In genomic region chr13:110018431-110018901, GRCm38 (mm10) we compare ENCODE assay signal across 9 mouse cellular contexts.
DNase-seq lines count a peak whose midpoint lies in the region; ATAC-seq and TF ChIP-seq lines count a peak whose summit lies in the region.
"Had no signal": no experiment of that assay in that cellular context is flagged by ENCODE, and none has a peak within 500 bp of the region (broad histone marks: within the 10 kb centered on the region; RNA-seq: fewer than 3 reads in every experiment).

No protein-coding gene starts in this region.

- peak overlapping the region; percentile 80 for H3K4me2 ChIP-seq in forebrain, postnatal 0 days (ENCODE audit: low read depth)
- H3K4me2 ChIP-seq in lung, embryonic 14.5 days = peak overlapping the region; percentile 69

- H3K9ac ChIP-seq in forebrain, postnatal 0 days = peak overlapping the region; percentile 57
- H3K9ac ChIP-seq in lung, embryonic 14.5 days = peak overlapping the region; percentile 27

- peak overlapping the region; percentile 73 for H3K27ac ChIP-seq in forebrain, postnatal 0 days (ENCODE audit: low read depth, low read length)
- H3K27ac ChIP-seq in lung, embryonic 14.5 days (ENCODE audit: low read depth) = no peak overlapping the region
- peak overlapping the region; percentile 95 for H3K27ac ChIP-seq in olfactory bulb, adult 2 months (ENCODE audit: insufficient read depth, low read depth, low read length)
- H3K27ac ChIP-seq: macrophage had no signal

- TF ChIP-seq CTCF in forebrain, postnatal 0 days (IDR thresholded peaks at IDR 0.05; ENCODE audit: low read depth) = peak; percentile 87
- peak; percentile 81 for TF ChIP-seq CTCF in lung, embryonic 14.5 days (IDR thresholded peaks at IDR 0.05; ENCODE audit: low read depth)
- TF ChIP-seq CTCF in olfactory bulb, adult 2 months (IDR thresholded peaks at IDR 0.05; ENCODE audit: insufficient read depth, low read depth, low read length) = peak; percentile 77

- ATAC-seq in forebrain, postnatal 0 days = peak; percentile 89
- ATAC-seq in hematopoietic stem cell, adult 5-6 weeks (replicated peaks in 1 of 2; ENCODE audit: insufficient read depth in 1 of 2, low FRiP score in 2 of 2, low TSS enrichment in 1 of 2, low read depth in 1 of 2, poor library complexity in 2 of 2, severe bottlenecking in 2 of 2) = peak; percentile 93
- ATAC-seq in lung, embryonic 14.5 days (ENCODE audit: insufficient read depth) = peak; percentile 64

- H3K9me3 ChIP-seq in forebrain, postnatal 0 days (ENCODE audit: low read length) = no peaks in the 10 kb centered on the region
- no peaks in the 10 kb centered on the region for H3K9me3 ChIP-seq in lung, embryonic 14.5 days (ENCODE audit: low read depth, low read length)

- TF ChIP-seq POLR2A in olfactory bulb, adult 2 months (IDR thresholded peaks at IDR 0.05; ENCODE audit: insufficient read depth, low read depth, low read length) = no peak

- under 1% methylated on average over 17 of the region's 17 CpGs for WGBS in forebrain, postnatal 0 days
- under 1% methylated on average over 17 of the region's 17 CpGs for WGBS in lung, embryonic 14.5 days
- WGBS in olfactory bulb, adult 2 months = 0% methylated on average over 17 of the region's 17 CpGs

- peaks cover 11% of the 10 kb centered on the region; the same call in 1 of the 2 replicates for H3K4me1 ChIP-seq in forebrain, postnatal 0 days (ENCODE audit: insufficient read depth)
- H3K4me1 ChIP-seq in lung, embryonic 14.5 days (ENCODE audit: insufficient read depth) = peaks cover 3% of the 10 kb centered on the region; the same call in 1 of the 2 replicates
- H3K4me1 ChIP-seq in olfactory bulb, adult 2 months (ENCODE audit: control insufficient read depth, insufficient read depth, low read length) = peaks cover 16% of the 10 kb centered on the region

- peak; percentile 96 for DNase-seq in ES-CJ7 (ENCODE audit: low read depth, low spot score)
- peak; percentile 71 for DNase-seq in cerebellum, adult 11 months
- peak; percentile 92 for DNase-seq in forebrain, postnatal 0 days
- peak; percentile 66 to 84 for DNase-seq in layer of hippocampus, adult 8-10 months (ENCODE audit: low spot score in 2 of 2)
- DNase-seq in lung, embryonic 14.5 days = peak; percentile 94
- peak; percentile 22 for DNase-seq in thymus, adult 18-20 months

- no peaks in the 10 kb centered on the region for H3K36me3 ChIP-seq in forebrain, postnatal 0 days (ENCODE audit: insufficient read depth)
- H3K36me3 ChIP-seq in lung, embryonic 14.5 days (ENCODE audit: insufficient read depth) = no peaks in the 10 kb centered on the region

- H3K27me3 ChIP-seq in forebrain, postnatal 0 days (ENCODE audit: insufficient read depth, low read length) = no peaks in the 10 kb centered on the region
- no peaks in the 10 kb centered on the region for H3K27me3 ChIP-seq in lung, embryonic 14.5 days (ENCODE audit: insufficient read depth, low read length)

- peak overlapping the region; percentile 39 for H3K4me3 ChIP-seq in forebrain, postnatal 0 days (ENCODE audit: low read depth, low read length)
- H3K4me3 ChIP-seq in lung, embryonic 14.5 days (ENCODE audit: low read depth, low read length) = peak overlapping the region; percentile 33
- H3K4me3 ChIP-seq in olfactory bulb, adult 2 months (ENCODE audit: insufficient read depth, low read depth, low read length) = peak overlapping the region; percentile 67

Comparison
In these comparisons a context has a peak if more than half of its experiments do, and no peak if none do; other contexts are left out.
1. DNase-seq: peak in every context shown above with its lines; median percentile 96 in ES-CJ7; 94 in lung, embryonic 14.5 days; 92 in forebrain, postnatal 0 days; 75 in layer of hippocampus, adult 8-10 months; 71 in cerebellum, adult 11 months; 22 in thymus, adult 18-20 months.